Mouse (Mus musculus): ENCODE results near the gene Il4ra. TPM values are rescaled to one million over a fixed set of nuclear protein-coding genes. Genes with fewer than 3 reads are reported as not detected.
A peak's percentile ranks its signal among the peaks of the same experiment; 100 is the strongest.

Il4ra gene
- polyA plus RNA-seq, 1 experiment: 189 TPM

DNA sequence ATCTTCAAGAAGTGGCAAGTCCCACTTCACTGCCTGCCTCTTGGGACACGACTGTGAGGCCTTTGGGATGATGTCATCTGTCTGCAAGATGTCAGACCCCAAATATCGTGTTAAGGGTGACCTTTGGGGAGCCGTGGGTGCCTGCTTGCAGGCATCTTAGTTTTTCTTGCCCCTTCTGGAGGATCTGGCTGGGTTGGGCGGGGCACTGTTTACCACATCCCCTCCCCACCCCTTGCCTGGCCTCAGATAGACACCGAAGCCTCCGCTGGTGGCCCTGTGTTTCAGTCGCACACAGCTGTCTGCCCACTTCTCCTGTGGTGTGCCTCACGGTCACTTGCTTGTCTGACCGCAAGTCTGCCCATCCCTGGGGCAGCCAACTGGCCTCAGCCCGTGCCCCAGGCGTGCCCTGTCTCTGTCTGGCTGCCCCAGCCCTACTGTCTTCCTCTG is 51.3 kb downstream of the Il4ra start, which contains the start of gene Il21r:
Gene Il21r (plus strand): TSS at position 245 of the 447 bp plus-strand sequence.
- 0 out of 2 replicates have a peak, but pooled peaks have one; percentile 20 for TF ChIP-seq CTCF (IDR thresholded peaks at IDR 0.05; ENCODE audit: borderline replicate concordance, control insufficient read depth, extremely low read depth, insufficient read depth, low read length, poor library complexity)
- peak; percentile 77 for TF ChIP-seq POLR2A (IDR thresholded peaks at IDR 0.05; ENCODE audit: control insufficient read depth, extremely low read depth, insufficient read depth, low read length, poor library complexity)
- peak; percentile 80 for DNase-seq
- peaks cover 82% of the 10 kb centered on the region for H3K4me1 ChIP-seq (replicated peaks; ENCODE audit: control insufficient read depth, insufficient read depth, low read length)
- no peaks in the 10 kb centered on the region for H3K27me3 ChIP-seq (ENCODE audit: control insufficient read depth, insufficient read depth, low read length)
- 7% methylated on average over 11 of the region's 11 CpGs for WGBS
- H3K4me3 ChIP-seq (ENCODE audit: control insufficient read depth, insufficient read depth, low read length): peak within 1 kb of the TSS; percentile 77
- no peaks in the 10 kb centered on the region for H3K36me3 ChIP-seq (ENCODE audit: control insufficient read depth, insufficient read depth, low read length)
- H3K27ac ChIP-seq (ENCODE audit: control insufficient read depth, insufficient read depth, low read length): peak within 1 kb of the TSS; percentile 96

DNA sequence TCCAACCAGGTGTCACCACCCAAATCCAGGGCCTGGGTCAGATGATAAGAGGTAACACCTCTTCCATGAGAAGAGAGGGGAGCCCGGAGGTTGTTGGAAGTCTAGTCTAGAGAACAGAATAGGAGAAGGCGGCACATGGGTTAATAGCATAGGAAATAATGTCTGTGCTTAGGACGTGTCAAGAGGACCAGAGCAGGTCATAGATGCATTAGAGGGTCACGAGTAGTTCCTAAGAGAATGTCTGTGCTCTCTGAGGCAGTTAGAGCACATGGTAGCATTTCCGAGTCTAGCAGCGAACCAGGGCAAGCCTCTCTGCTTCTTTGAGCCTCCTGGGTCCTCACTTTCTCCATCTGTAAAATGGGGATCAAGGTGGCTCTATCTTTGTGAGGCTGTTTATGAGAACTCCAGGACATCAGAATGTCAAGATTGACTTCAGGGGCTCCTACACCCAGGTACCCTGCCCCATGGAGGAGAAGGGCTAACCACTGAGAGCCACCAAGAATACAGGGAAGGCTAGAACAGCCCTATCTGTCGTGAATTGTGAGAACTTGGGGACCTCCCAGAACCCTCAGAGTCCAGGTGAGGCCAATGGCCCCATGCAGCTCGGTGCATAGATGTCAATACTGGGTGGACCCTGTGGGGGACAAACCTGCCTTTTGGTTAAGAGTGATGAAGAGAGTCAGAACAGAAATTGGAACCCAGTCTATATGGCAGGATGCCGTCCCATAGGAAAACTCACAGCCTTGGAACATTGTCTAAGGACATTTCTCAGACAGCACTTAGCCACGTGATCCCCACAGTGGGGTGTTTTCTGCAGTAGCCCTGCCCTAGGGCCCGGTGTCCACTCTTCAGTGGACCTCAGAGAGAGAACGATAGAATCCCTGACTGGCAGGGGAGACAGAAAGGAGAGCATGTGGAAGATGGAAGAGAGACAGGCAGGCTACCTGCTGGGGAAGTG is 52.7 kb downstream of the Il4ra start:
- H3K4me3 ChIP-seq (ENCODE audit: control insufficient read depth, insufficient read depth, low read length): peak overlapping the region; percentile 77
- H3K27ac ChIP-seq (ENCODE audit: control insufficient read depth, insufficient read depth, low read length): peak overlapping the region; percentile 96
- H3K36me3 ChIP-seq (ENCODE audit: control insufficient read depth, insufficient read depth, low read length): 0 out of 2 replicates have a peak, but pooled peaks cover 5% of the 10 kb centered on the region
- 88% methylated on average over 12 of the region's 12 CpGs for WGBS
- TF ChIP-seq POLR2A (IDR thresholded peaks at IDR 0.05; ENCODE audit: control insufficient read depth, extremely low read depth, insufficient read depth, low read length, poor library complexity): no peak
- TF ChIP-seq CTCF (IDR thresholded peaks at IDR 0.05; ENCODE audit: borderline replicate concordance, control insufficient read depth, extremely low read depth, insufficient read depth, low read length, poor library complexity): no peak
- H3K4me1 ChIP-seq (replicated peaks; ENCODE audit: control insufficient read depth, insufficient read depth, low read length): peaks cover 85% of the 10 kb centered on the region
- H3K27me3 ChIP-seq (ENCODE audit: control insufficient read depth, insufficient read depth, low read length): no peaks in the 10 kb centered on the region
- DNase-seq: no peak

DNA sequence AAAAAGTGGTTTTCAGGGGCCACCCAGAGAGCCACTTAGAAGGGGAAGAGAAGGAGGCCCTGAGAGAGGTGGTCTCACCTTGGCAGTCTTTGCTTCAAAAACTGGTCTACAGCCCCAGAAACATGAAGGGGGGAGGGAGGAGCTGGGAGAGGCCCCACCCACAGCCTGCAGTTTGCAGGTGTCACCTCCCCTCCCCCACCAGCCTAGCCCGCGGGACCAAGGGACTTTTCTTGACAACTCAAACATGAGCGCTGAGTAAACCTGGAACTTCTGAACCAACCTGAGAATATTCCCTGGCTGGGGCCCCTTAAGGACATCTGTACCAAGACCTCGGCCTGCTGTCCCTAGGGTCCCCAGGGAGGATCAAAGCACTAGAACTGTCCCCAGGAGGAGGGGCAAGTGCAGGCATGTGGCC is 53.8 kb downstream of the Il4ra start:
- Histone ChIP-seq H3K36me3 (ENCODE audit: control insufficient read depth, insufficient read depth, low read length) (peaks cover 5% of the 10 kb centered on the region; the same call in 1 of the 2 replicates), H3K27me3 (ENCODE audit: control insufficient read depth, insufficient read depth, low read length) (no peaks in the 10 kb centered on the region), H3K27ac (ENCODE audit: control insufficient read depth, insufficient read depth, low read length) (peak overlapping the region; percentile 96), H3K4me1 (replicated peaks; ENCODE audit: control insufficient read depth, insufficient read depth, low read length) (peaks cover 74% of the 10 kb centered on the region), H3K4me3 (ENCODE audit: control insufficient read depth, insufficient read depth, low read length) (peak overlapping the region; percentile 77)
- WGBS: 9% methylated on average over 4 of the region's 4 CpGs
- TF ChIP-seq CTCF (IDR thresholded peaks at IDR 0.05; ENCODE audit: borderline replicate concordance, control insufficient read depth, extremely low read depth, insufficient read depth, low read length, poor library complexity) (0 out of 2 replicates have a peak, but pooled peaks have one; percentile 36), POLR2A (IDR thresholded peaks at IDR 0.05; ENCODE audit: control insufficient read depth, extremely low read depth, insufficient read depth, low read length, poor library complexity) (peak; percentile 38; the same call in 1 of the 2 replicates)
- DNase-seq: peak; percentile 94

DNA sequence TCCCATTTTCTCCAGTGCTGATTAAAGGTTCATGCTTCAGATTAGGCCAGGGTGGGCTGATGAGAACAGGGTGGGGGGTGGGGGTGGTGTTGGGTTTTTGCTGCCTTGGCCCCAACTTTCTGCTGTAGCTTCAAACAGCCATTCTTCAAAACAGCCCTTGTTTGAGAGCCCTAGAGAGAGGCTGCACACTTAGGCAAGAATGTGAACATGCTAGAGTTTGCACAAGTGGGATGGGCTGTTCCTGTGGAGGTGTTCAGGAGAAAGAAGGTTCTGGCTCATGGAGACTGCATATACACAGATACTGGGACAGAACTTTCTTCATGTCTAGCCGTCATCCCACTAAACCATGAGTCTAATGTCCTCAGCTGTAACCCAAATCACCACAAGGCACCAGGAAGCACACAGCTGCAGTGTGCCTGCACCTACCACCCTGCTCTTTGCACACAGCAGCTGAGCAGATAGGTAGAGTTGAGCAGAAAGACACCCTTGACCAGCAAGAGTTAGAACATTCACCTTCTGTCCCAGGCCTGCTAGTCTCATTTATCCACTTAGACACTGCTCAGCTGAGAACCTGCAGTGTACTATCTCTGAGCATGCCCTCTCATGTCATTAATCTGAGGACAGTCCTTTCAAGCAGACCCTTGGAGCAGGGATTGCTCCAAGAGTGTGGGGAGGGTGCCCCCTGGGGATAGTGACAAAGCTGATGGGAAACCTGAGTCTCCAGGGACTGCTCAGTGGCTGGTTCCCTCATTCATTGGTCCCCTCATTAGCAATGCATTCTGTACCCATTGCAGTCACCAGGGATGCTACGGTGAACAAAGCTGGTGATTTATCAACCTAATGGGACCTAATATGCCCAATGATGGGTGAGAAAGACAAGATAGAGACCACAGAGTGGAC is 54.6 kb downstream of the Il4ra start:
- peak overlapping the region; percentile 96 for H3K27ac ChIP-seq (ENCODE audit: control insufficient read depth, insufficient read depth, low read length)
- peaks cover 66% of the 10 kb centered on the region for H3K4me1 ChIP-seq (replicated peaks; ENCODE audit: control insufficient read depth, insufficient read depth, low read length)
- peak overlapping the region; percentile 77 for H3K4me3 ChIP-seq (ENCODE audit: control insufficient read depth, insufficient read depth, low read length)
- WGBS: 43% methylated on average over 2 of the region's 2 CpGs
- DNase-seq: no peak
- H3K27me3 ChIP-seq (ENCODE audit: control insufficient read depth, insufficient read depth, low read length): no peaks in the 10 kb centered on the region
- H3K36me3 ChIP-seq (ENCODE audit: control insufficient read depth, insufficient read depth, low read length): peaks cover 5% of the 10 kb centered on the region; the same call in 1 of the 2 replicates
- TF ChIP-seq CTCF (IDR thresholded peaks at IDR 0.05; ENCODE audit: borderline replicate concordance, control insufficient read depth, extremely low read depth, insufficient read depth, low read length, poor library complexity): no peak
- no peak for TF ChIP-seq POLR2A (IDR thresholded peaks at IDR 0.05; ENCODE audit: control insufficient read depth, extremely low read depth, insufficient read depth, low read length, poor library complexity)

DNA sequence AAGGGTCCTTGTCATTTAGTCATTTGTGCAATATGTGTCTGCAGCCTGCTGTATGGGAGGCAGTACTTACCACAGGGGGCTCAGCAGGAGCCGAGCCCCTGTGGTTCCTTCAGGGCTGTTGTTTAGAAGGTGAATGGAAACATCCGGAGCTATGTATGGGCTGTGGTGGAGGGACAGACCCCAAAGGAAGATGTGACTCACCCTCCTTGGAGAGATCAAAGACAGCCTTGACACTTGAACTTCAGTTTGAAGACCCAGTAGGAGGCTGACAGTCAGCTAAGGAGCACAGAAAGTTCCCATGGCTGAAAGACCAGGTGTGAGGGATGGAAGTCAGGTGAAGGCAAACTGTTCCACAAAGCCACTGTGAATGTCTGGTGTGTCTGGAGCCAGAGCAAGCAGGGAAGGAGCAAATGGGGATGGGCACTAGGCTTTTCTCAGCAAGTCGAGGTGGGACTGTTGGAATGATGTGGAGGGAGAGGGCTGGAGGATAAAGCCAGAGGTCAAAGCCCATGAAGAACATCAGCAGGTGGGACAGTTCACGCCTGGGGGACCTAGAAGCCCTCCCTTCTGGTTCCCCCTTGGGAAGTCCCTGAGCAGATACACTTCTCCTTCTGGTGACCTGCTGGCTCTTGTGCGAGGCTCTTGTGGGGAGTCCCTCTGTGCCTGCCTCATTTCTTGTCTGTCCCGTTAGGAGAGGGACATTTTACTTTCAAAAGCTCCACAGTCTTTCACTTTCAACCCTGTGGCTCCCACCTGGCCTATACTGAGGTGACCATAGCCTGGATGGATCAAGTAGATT is 55.7 kb downstream of the Il4ra start:
- Histone ChIP-seq H3K36me3 (ENCODE audit: control insufficient read depth, insufficient read depth, low read length) (peaks cover 5% of the 10 kb centered on the region; the same call in 1 of the 2 replicates), H3K4me1 (replicated peaks; ENCODE audit: control insufficient read depth, insufficient read depth, low read length) (peaks cover 58% of the 10 kb centered on the region), H3K27ac (ENCODE audit: control insufficient read depth, insufficient read depth, low read length) (peak overlapping the region; percentile 96), H3K27me3 (ENCODE audit: control insufficient read depth, insufficient read depth, low read length) (no peaks in the 10 kb centered on the region), H3K4me3 (ENCODE audit: control insufficient read depth, insufficient read depth, low read length) (peak overlapping the region; percentile 10)
- TF ChIP-seq CTCF (IDR thresholded peaks at IDR 0.05; ENCODE audit: borderline replicate concordance, control insufficient read depth, extremely low read depth, insufficient read depth, low read length, poor library complexity) (no peak), POLR2A (IDR thresholded peaks at IDR 0.05; ENCODE audit: control insufficient read depth, extremely low read depth, insufficient read depth, low read length, poor library complexity) (peak; percentile 36; the same call in 1 of the 2 replicates)
- 11% methylated on average over 6 of the region's 6 CpGs for WGBS
- peak; percentile 69 for DNase-seq

All from thymus, adult 2 months (tissue).